Mouse (Mus musculus): ENCODE results near the gene Dpy19l2. TPM values are rescaled to one million over a fixed set of nuclear protein-coding genes. Genes with fewer than 3 reads are reported as not detected.
"Not testable (repeated sequence)": the region's sequence is repeated elsewhere in the genome, so short reads cannot be mapped to it uniquely, and the experiment has no call there.

The Dpy19l2 gene
- not detected for total RNA-seq (2021)
- long read RNA-seq, experiment 1 = 0 reads
- long read RNA-seq, experiment 2 = 0 reads

- peak in 1 of 2 experiments; percentile 21 for DNase-seq (ENCODE audit: low spot score in 2 of 2)
Observed at GRCm38 (mm10) chr9:24695700-24696404, at the start of gene Dpy19l2. Dpy19l2 (minus strand) TSS chr9:24696293.

DNA sequence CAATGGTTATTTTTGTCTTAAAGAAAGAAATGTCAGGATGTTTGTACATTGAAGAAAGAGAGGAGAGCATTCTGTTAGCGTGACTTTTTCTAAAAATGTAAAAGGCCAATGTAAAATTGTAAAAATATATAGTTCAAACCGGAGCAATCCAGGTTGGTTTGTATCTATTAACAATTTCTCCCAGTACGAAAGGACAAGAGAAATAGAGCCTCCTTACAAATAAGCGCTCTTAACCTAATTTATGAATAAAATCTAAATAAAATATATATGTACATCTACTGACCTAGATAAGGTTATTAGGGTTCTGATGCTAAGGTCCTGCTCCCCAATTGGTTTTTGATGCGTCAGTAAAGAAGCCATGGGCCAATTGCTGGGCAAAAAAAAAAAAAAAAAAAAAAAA, 48.9 kb upstream of the Dpy19l2 start:
- DNase-seq (ENCODE audit: low spot score in 2 of 2) = no peak

- DNase-seq (ENCODE audit: low spot score in 2 of 2) = no peak
Observed at GRCm38 (mm10) chr9:24701246-24701645, 5.2 kb upstream of the Dpy19l2 start.

GRCm38 (mm10) chr9:24696405-24696778, 299 bp upstream of the Dpy19l2 start:
- no peak for DNase-seq (ENCODE audit: low spot score in 2 of 2)

DNA sequence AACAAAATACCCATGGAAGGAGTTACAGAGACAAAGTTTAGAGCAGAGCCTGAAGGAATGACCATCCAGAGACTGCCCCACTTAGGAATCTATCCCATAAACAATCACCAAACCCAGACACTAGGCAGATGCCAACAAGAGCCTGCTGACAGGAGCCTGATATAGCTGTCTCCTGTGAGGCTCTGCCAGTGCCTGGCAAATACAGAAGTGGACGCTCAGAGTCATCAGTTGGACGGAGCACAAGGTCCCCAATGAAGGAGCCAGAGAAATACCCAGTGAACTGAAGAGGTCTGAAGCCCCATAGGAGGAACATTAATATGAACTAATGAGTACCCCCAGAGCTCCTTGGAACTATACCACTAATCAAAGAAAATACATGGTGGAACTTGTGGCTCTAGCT, 58.8 kb downstream of the Dpy19l2 start:
- not testable (repeated sequence) for DNase-seq (ENCODE audit: low spot score in 2 of 2)

- DNase-seq (ENCODE audit: low spot score in 2 of 2) = no peak
Observed at GRCm38 (mm10) chr9:24624896-24625295, 71.2 kb downstream of the Dpy19l2 start, which contains the start of gene Cypt4. Cypt4 (plus strand) TSS chr9:24625196.

- no peak for DNase-seq (ENCODE audit: low spot score in 2 of 2)
Observed at GRCm38 (mm10) chr9:24538159-24538558, 157.9 kb downstream of the Dpy19l2 start.

DNA sequence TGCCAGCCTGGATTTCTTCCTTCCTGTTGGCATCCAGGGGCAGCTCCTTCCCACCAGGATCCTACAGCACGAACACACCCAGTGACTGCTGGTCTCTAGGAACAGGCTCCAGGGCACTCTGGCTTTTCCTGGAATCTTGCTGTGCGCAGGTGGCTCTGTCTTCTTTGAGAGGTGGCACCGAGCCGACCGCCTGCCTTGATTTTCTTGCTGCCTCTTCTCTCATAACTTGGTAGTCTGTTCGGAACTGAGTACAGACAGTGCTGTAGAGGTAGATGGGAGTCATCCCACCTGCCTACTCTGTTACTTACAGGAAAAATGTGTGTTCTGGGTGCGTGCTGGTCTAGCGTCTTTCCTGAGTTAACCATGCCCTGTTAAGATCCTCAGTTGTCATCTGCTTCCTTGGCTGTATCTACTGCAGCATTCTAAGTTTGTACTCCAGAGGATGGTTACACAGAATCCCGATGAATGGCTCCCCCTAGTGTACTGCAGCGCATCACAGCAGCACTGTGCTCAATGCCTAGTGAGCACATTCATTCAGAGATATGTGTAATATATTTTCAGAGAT, 179.4 kb downstream of the Dpy19l2 start:
- peak; percentile 35 to 58 for DNase-seq (ENCODE audit: low spot score in 2 of 2)

- no peak for DNase-seq (ENCODE audit: low spot score in 2 of 2)
Observed at GRCm38 (mm10) chr9:24514078-24514469, 182.0 kb downstream of the Dpy19l2 start.

DNA sequence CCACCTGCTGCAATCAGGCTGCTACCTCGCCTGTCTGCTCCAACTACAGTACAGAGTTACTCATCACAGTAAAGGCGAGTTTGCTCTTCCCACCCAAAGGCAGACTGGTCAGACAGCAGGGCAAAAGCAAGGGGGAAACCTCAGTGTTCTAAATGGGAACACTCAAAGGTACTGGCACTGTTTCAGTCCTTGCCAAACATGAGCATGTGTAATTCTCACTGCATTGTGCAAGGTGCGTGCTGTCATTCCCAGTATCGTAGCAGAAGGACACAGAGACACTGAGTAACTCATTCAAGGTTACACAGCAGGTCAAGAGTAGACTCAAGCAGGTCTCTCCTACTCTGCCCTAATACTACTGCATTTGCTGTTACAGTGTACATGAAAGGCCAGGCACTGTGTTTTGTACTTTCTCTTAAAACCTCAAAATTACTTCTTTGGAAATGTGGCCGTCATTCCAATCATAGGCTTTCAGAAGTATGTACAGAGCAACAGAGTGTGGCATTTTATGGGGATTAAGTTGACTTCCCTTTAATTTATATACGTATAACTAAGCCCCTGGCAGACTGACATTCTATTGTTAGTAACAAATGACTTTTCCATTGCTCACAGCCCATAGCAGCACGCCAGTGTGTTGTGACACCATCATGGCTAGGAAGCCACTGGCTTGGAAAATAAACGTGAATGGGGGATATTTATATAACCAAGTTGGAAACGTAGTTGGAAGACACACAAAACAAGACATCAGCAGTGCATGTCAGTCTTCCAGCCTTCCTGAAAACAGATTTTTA, 182.6 kb downstream of the Dpy19l2 start:
- no peak for DNase-seq (ENCODE audit: low spot score in 2 of 2)

DNA sequence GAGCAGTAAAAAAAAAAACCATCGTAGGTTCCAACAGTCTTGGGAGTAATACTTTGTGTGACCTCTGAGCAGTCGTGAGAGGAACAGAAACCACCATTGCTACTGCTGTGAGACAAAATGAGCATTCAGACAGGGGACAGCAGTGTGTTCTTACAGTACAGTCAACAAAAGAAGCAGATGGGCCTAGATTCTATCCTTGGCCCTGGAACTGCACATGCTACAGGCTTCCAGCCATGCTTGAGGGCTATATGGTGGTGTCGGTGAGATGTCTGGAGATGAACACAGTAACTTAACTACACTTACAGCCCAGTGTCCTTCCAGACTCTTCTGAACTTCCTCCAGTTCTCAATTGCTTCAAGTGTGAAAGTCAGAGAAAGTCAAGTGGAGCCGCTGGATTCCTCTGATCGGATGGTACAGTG, 184.0 kb downstream of the Dpy19l2 start:
- no peak for DNase-seq (ENCODE audit: low spot score in 2 of 2)

GRCm38 (mm10) chr9:24511371-24512120, 184.5 kb downstream of the Dpy19l2 start:
- DNase-seq (ENCODE audit: low spot score in 2 of 2) = no peak

GRCm38 (mm10) chr9:24508880-24509279, 187.2 kb downstream of the Dpy19l2 start:
- DNase-seq (ENCODE audit: low spot score in 2 of 2) = no peak

Other genes starting within 250 kb of the Dpy19l2 start
- 10 to 100 TPM; 27.1 to 27.4 TPM for gene Dpy19l1, start 193.2 kb downstream of the Dpy19l2 start, total RNA-seq (2021)
- not detected for gene Cypt4, start 71.1 kb downstream of the Dpy19l2 start, total RNA-seq (2021)
- under 1 TPM in 1 of 2 experiments, not detected in 1; 0.25 TPM for gene Tbx20, start 78.0 kb upstream of the Dpy19l2 start, total RNA-seq (2021)

Data from gastrocnemius, postnatal 4 days (tissue).